Mouse (Mus musculus) forebrain, embryonic 12.5 days (tissue): ENCODE measurements around the gene Mest. TPM values are rescaled to one million over a fixed set of nuclear protein-coding genes. Genes with fewer than 3 reads are reported as not detected.

Experiments used
- ATAC-seq: fragments of 200-750 bp; cut with Nextera tagmentation; 2 replicates; pipeline ENCODE4 v1.8.0; 2017; ENCODE audit warnings: moderate TSS enrichment; ENCODE audit not compliant: low FRiP score
- H3K27ac ChIP-seq: fragments of 300-500 bp; sonication (generic); 2 replicates; pipeline ENCODE4 v1.5.1; 2016; ENCODE audit warnings: mild to moderate bottlenecking
- H3K27me3 ChIP-seq: fragments of 300-500 bp; sonication (generic); 2 replicates; pipeline ENCODE4 v1.6.1; 2016; ENCODE audit warnings: mild to moderate bottlenecking
- H3K36me3 ChIP-seq: fragments of 300-500 bp; sonication (generic); replicated peaks from 2 replicates; pipeline ENCODE4 v1.6.1; 2016; ENCODE audit warnings: mild to moderate bottlenecking
- H3K4me1 ChIP-seq: fragments of 300-500 bp; sonication (generic); 2 replicates; pipeline ENCODE4 v1.6.1; 2016
- H3K4me2 ChIP-seq: fragments of 300-500 bp; sonication (generic); 2 replicates; pipeline ENCODE4 v1.6.1; 2016; ENCODE audit warnings: mild to moderate bottlenecking, moderate library complexity
- H3K4me3 ChIP-seq: fragments of 300-500 bp; sonication (generic); replicated peaks from 2 replicates; pipeline ENCODE4 v1.5.1; 2016; ENCODE audit warnings: mild to moderate bottlenecking
- H3K9ac ChIP-seq: fragments of 300-500 bp; sonication (generic); 2 replicates; pipeline ENCODE4 v1.6.1; 2016; ENCODE audit warnings: mild to moderate bottlenecking
- H3K9me3 ChIP-seq: fragments of 300-500 bp; sonication (generic); 2 replicates; pipeline ENCODE4 v1.6.1; 2016
- WGBS: fragments of 180-500 bp; shearing (Covaris S2); methylation state at CpG from one replicate; pipeline ENCODE4 v1.1.7; 2016; 5-methylcytosine and 5-hydroxymethylcytosine counted together
- polyA plus RNA-seq: library from polyadenylated mRNA; unstranded; fragments of >200 nt; fragmentation: Nextera tagmentation; extraction: Ambion mirVana; gene quantifications from 2 replicates; pipeline ENCODE4 v1.2.1, GENCODE M21; 2016

The Mest gene
- polyA plus RNA-seq, 1 experiment from 2014 or later = 802 TPM

DNA sequence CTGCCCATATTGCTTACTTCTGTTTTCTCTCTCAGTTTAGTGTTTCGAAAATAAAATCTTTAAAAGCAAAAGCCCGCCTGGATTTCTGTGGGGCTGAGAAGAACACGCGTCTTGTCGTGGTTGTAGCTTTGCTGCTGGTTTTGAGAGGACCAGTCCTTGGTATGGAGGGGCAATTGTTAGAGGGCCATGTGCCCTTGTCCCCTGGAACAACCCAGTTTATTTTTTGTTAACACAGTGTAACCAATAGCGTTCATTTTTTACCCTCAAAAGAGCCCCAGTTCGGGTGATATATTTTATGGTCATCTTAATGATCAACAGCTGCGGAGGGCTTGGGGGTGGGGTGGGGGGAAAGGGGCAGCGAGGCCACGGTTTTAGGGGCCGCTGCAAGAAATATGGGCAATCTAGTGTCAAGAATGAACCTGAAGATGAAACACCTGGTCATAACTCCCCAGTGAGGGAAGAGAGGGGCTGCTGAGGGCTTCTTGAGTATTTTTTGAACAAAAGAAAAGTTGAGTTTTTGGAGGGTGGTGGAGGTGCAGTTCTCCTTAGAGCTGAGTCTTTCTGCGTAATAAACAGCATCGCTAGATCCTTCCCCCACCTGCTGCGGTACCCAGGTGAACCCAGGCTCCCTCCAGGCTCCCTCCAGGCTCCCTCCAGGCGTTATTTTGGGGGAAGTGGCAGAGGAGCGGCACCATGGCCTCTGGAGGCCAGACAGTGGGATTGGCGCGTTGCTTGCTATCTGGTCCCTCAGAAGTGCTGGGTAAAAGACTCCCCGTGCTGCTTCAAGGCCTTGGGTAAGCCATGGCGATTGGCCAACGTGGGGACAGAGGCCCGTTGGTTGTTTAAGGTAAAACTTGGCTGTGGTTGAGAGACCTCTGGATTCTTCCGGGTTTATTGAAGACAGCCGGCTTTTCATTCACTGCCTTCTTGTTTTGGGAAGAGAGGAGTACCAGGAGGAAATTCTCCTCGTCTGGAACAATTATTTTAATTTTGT is 12.7 kb upstream of the Mest start:
- no peak overlapping the region for H3K9ac ChIP-seq
- WGBS = 69% methylated on average over 25 of the region's 25 CpGs

DNA sequence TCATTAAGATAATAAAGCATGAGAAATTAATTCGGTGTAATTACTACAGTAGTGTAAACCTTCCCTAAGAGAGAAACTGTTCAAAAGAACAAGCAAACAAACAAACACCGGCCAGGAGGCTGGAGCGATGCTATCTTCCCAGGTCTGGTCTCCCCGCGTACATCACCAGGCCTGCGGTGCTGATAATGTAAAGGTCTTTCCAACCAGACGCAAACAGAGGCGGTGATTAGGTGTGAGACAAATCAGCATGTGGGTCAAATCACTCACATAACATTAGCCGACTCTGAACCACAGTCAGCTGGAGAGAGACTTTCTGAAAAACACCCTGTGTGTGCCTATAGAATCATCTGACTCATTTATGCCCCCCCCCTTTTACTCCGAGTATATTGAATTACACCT is 12.0 kb upstream of the Mest start:
- Histone ChIP-seq H3K9ac (no peak overlapping the region), H3K4me2 (no peak overlapping the region), H3K36me3 (no peaks in the 10 kb centered on the region), H3K27me3 (0 out of 2 replicates have a peak, but pooled peaks cover 6% of the 10 kb centered on the region), H3K4me1 (peaks cover 28% of the 10 kb centered on the region), H3K27ac (no peak overlapping the region), H3K4me3 (no peak overlapping the region), H3K9me3 (no peaks in the 10 kb centered on the region)
- no peak for ATAC-seq
- 66% methylated on average over 10 of the region's 10 CpGs for WGBS

More for the DNA sequence above, 12.7 kb upstream of the Mest start:
- ATAC-seq = no peak
- Histone ChIP-seq H3K27ac (no peak overlapping the region), H3K36me3 (no peaks in the 10 kb centered on the region), H3K27me3 (0 out of 2 replicates have a peak, but pooled peaks cover 6% of the 10 kb centered on the region), H3K4me2 (no peak overlapping the region), H3K4me3 (no peak overlapping the region), H3K4me1 (peaks cover 28% of the 10 kb centered on the region), H3K9me3 (no peaks in the 10 kb centered on the region)

DNA sequence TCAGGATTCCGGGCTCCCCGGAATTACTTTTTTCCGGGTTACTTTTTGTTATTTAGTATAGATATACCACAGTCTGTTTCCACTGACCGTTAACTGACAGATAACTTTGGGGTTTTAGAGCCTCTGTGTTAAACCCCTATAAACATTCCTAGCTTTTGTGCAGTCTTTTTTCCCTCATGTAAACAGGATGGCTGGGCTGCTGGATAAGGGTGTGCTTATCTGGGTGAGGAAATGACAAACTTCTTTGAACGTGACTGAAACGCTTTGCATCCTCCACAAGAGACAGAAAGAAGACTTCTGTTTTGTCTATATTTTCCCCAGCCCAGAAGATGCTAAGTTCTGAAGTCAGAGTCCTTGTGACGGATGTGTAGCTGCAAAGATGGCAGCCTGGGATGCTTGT is 10.9 kb upstream of the Mest start:
- Histone ChIP-seq H3K4me1 (peaks cover 28% of the 10 kb centered on the region), H3K9me3 (no peaks in the 10 kb centered on the region), H3K36me3 (no peaks in the 10 kb centered on the region), H3K4me3 (no peak overlapping the region), H3K9ac (no peak overlapping the region), H3K27me3 (0 out of 2 replicates have a peak, but pooled peaks cover 6% of the 10 kb centered on the region), H3K4me2 (no peak overlapping the region), H3K27ac (no peak overlapping the region)
- 68% methylated on average over 7 of the region's 7 CpGs for WGBS
- no peak for ATAC-seq

DNA sequence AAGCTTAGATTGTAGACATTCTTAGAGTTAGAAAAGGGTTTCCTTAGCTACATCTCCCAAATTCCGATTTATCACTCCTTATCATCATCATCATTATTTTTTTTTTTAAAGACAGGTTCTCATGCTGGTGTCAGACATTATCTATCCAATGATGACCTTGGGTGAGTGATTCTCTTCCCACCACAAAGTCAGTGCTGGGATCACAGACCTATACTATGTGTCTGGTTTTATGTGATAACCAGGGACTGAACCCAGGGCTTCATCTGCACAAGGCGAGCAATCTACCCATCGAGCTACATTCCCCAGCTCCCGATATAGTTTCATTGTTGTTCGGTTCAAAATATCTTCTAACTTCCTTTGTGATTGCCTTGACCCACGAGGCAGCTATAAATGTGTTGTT is 9.9 kb upstream of the Mest start:
- ATAC-seq = no peak
- Histone ChIP-seq H3K27me3 (0 out of 2 replicates have a peak, but pooled peaks cover 6% of the 10 kb centered on the region), H3K9me3 (no peaks in the 10 kb centered on the region), H3K27ac (no peak overlapping the region), H3K4me1 (peaks cover 28% of the 10 kb centered on the region), H3K36me3 (no peaks in the 10 kb centered on the region), H3K4me2 (no peak overlapping the region), H3K9ac (no peak overlapping the region), H3K4me3 (no peak overlapping the region)
- WGBS = 90% methylated on average over 6 of the region's 6 CpGs

DNA sequence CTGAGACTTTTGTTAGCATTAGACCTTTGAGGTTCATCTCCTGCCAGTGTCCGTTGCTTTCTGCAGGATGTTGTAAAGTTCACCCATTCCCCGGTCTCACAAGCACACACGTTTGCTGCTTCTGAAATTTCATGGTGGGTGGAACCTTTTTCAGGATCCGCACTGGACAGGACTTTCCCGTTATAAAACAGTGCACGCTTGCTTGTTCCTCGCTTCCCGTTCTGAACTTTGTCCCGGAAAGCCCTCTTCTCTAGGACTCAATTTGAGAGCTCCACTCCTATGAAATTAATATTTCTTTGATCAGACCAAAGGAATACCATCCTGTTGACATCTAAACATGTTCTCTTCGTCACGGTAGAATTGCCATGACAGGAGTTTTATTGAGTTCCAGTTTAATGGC is 9.5 kb upstream of the Mest start:
- Histone ChIP-seq H3K4me3 (no peak overlapping the region), H3K27me3 (0 out of 2 replicates have a peak, but pooled peaks cover 6% of the 10 kb centered on the region), H3K9me3 (no peaks in the 10 kb centered on the region), H3K4me2 (no peak overlapping the region), H3K4me1 (peaks cover 28% of the 10 kb centered on the region), H3K9ac (no peak overlapping the region), H3K36me3 (no peaks in the 10 kb centered on the region), H3K27ac (no peak overlapping the region)
- ATAC-seq = no peak
- 92% methylated on average over 11 of the region's 11 CpGs for WGBS

DNA sequence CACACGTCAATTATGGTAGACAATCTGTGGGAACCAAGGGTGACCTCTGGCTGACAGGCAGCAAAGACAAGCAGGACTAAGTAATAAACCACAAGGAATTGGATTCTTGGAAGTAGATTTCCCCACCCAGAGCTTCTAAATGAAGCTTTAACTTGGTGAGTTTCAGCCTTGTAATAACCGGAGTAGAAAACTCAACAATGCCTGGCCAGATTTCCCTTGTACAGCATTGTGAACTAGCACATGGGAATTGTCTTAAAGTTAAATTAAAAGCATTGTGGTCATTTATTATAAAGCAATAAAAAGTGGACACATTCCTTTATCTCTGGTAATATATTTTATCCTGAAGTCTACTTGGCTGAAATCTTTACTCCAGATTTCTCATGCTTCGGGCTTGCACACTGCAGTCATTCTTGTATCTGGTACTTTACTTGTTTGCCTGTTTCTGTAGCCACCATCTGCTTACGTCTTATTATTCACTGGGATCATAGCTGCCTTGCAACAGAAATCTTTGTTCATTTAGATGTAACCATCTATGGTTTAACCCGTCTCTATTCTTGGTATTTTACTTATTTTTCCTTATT is 8.4 kb upstream of the Mest start:
- Histone ChIP-seq H3K9me3 (no peaks in the 10 kb centered on the region), H3K4me1 (peaks cover 19% of the 10 kb centered on the region), H3K9ac (no peak overlapping the region), H3K4me2 (no peak overlapping the region), H3K36me3 (no peaks in the 10 kb centered on the region), H3K4me3 (no peak overlapping the region), H3K27ac (no peak overlapping the region), H3K27me3 (0 out of 2 replicates have a peak, but pooled peaks cover 6% of the 10 kb centered on the region)
- ATAC-seq = no peak
- 79% methylated on average over 5 of the region's 5 CpGs for WGBS

DNA sequence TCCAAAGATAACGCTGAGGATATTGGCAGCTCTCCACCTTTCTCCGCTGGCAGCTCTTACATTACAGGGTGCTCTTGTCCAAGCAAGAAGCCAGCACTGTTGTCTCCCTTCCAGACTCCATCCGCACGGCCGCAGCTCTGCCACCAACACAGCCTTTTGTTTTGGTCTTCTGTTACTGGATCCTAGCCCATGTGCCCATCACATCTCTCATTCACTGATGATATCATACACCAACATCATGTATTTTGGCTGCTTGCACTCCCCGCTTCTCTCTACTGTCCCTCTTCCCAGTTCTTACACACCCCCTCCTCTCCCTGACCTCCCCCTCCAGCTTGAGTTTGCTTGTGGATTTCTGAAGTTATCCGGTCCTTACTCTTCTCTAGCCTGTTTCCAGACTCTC is 6.6 kb upstream of the Mest start:
- ATAC-seq = no peak
- no peak overlapping the region for H3K9ac ChIP-seq
- no peaks in the 10 kb centered on the region for H3K9me3 ChIP-seq
- 87% methylated on average over 7 of the region's 7 CpGs for WGBS
- peaks cover 25% of the 10 kb centered on the region for H3K4me1 ChIP-seq
- H3K4me3 ChIP-seq = no peak overlapping the region
- no peaks in the 10 kb centered on the region for H3K27me3 ChIP-seq
- no peak overlapping the region for H3K4me2 ChIP-seq
- no peak overlapping the region for H3K27ac ChIP-seq
- H3K36me3 ChIP-seq = no peaks in the 10 kb centered on the region

DNA sequence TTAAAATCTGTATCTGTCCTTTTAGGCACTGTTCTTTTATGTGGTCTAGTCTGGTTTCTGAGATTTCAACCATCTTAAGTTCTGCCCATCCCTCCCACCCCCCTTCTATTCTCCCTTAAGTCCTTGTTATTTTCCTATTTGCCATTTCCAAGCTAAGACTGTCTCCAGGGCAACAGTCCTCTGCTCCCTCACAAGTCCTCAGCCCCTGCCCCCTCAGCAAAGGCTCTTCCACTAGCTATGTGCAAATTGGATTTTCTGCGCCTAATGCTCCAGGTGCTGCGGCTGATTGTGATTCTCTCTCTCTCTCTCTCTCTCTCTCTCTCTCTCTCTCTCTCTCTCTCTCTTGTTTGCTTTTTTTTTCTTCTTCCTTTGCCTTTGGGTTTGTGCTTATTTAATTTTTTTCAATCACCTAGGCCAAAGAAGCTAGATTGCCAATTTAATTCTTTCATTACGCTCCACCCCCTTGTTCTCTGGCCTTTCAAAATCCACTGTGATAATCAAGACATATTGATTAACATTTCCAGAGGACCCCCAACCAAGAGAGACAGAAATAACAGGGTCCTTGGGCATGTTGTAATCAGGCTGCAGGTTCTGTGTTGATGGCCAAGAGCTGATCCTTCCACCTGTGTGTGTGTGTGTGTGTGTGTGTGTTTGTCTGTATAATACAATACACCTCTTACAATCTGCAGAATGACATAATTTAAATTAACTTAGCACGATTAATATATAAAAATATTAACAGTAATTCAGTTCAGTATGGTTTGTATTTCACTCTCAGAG is 772 bp upstream of the Mest start:
- peaks cover 34% of the 10 kb centered on the region for H3K4me1 ChIP-seq
- no peak overlapping the region for H3K4me3 ChIP-seq
- no peaks in the 10 kb centered on the region for H3K9me3 ChIP-seq
- whole genome bisulfite sequencing = 35% methylated on average over 4 of the region's 4 CpGs
- no peak overlapping the region for H3K9ac ChIP-seq
- no peaks in the 10 kb centered on the region for H3K27me3 ChIP-seq
- peak overlapping the region; percentile 81 for H3K27ac ChIP-seq
- peak; percentile 90 for ATAC-seq
- no peak overlapping the region for H3K4me2 ChIP-seq
- no peaks in the 10 kb centered on the region for H3K36me3 ChIP-seq

DNA sequence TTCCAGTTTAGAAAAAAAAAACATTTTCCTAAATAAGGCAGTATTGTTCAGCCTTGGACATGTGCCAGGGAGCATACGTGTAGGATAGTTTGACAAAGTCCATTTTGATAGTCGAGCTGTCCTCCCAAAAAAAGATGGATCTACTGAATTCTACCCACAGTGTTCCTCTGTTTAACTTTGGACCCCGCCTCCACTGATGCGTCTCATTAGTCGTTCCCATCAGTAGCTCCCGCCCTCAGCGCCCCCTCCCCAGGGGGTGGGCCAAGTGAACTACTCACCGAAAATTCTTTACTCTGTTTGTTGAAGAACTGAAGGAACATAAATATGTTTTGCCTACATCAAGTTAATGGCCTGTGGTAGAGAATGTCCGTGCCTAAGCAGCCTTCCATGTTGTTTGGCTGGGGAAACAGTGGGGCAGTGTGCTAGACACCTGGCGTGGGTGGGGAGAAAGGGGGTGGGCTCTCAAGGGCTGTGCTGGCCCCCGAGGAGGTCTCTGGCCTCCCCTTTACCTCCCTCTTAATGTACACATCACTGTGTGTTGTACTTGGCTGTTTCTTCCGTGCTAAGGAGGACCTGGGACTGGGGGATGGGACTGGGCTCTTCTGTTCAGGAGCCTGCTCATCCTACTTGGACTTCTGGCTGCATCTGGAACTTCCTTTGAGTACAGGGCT is 7.1 kb downstream of the Mest start:
- ATAC-seq = no peak
- peaks cover 6% of the 10 kb centered on the region for H3K9me3 ChIP-seq
- H3K4me2 ChIP-seq = no peak overlapping the region
- peaks cover 35% of the 10 kb centered on the region for H3K4me1 ChIP-seq
- H3K27ac ChIP-seq = no peak overlapping the region
- no peak overlapping the region for H3K9ac ChIP-seq
- H3K36me3 ChIP-seq = no peaks in the 10 kb centered on the region
- H3K27me3 ChIP-seq = no peaks in the 10 kb centered on the region; the same call in 1 of the 2 replicates
- no peak overlapping the region for H3K4me3 ChIP-seq
- WGBS = 59% methylated on average over 12 of the region's 12 CpGs

DNA sequence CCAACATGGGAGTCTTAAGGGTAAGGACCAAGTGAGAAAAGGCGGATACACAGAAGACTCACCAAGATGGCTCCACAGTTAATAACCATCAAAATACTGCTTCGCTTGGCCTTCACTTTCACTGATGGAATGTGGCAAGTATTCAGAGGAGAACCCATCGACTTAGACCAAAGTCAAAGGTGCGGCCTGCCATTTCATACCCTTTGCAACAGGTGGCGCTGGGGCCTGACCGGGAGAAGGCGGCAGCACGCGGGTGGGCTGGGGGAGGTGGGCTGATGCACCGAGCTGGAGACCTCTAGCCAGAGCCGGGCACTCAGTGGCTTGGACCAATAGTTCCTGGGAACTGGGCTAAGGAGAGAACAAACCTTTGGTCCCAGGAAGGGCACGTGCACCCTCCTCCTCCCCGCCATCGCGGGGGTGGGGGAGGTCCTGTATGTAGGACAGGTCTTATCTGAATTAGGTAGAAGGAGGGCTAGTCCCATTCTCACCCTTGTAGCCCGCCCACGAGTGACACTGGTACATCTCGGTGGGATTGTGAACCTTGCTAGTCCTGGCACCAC is 9.3 kb downstream of the Mest start:
- WGBS = 35% methylated on average over 18 of the region's 18 CpGs

DNA sequence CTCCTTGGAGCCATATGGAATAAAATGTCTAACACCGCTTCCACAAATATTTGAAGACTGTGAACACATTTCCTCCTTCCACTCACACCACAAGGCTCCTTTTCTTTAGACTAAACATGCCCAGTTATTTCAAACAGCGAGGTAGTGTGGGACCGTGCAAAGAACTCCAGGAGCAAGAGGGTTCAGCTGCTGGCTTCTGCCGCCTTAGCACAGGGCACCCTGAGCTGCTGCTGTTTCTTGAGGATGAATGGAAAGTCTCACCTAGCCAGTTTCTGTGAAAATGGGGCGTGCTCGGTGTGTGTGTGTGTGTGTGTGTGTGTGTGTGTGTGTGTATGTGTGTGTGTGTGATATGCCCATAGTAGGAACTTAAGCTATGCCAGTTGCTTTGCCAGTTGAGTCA is 11.1 kb downstream of the Mest start:
- peaks cover 33% of the 10 kb centered on the region for H3K4me1 ChIP-seq
- H3K36me3 ChIP-seq = no peaks in the 10 kb centered on the region
- no peak for ATAC-seq
- WGBS = 56% methylated on average over 6 of the region's 6 CpGs
- H3K9ac ChIP-seq = peak overlapping the region; percentile 38; the same call in 1 of the 2 replicates
- H3K4me3 ChIP-seq = 0 out of 2 replicates have a peak overlapping the region, but pooled peaks have one; percentile 11
- no peaks in the 10 kb centered on the region; the same call in 1 of the 2 replicates for H3K27me3 ChIP-seq
- H3K4me2 ChIP-seq = peak overlapping the region; percentile 55
- H3K9me3 ChIP-seq = peaks cover 46% of the 10 kb centered on the region
- H3K27ac ChIP-seq = peak overlapping the region; percentile 94

More for the DNA sequence above, 9.3 kb downstream of the Mest start:
- H3K27ac ChIP-seq = peak overlapping the region; percentile 78
- H3K9me3 ChIP-seq = peaks cover 28% of the 10 kb centered on the region
- H3K9ac ChIP-seq = peak overlapping the region; percentile 17; the same call in 1 of the 2 replicates
- no peak for ATAC-seq
- H3K36me3 ChIP-seq = no peaks in the 10 kb centered on the region
- H3K27me3 ChIP-seq = no peaks in the 10 kb centered on the region; the same call in 1 of the 2 replicates
- H3K4me3 ChIP-seq = no peak overlapping the region
- H3K4me2 ChIP-seq = peak overlapping the region; percentile 6; the same call in 1 of the 2 replicates
- peaks cover 35% of the 10 kb centered on the region for H3K4me1 ChIP-seq
